Mouse (Mus musculus) urinary bladder, postnatal 0 days (tissue): ENCODE measurements around the gene Tmc6. TPM values are rescaled to one million over a fixed set of nuclear protein-coding genes. Genes with fewer than 3 reads are reported as not detected.

Experiments
- polyA plus RNA-seq: library from polyadenylated mRNA; unstranded; fragments of >200 nt; fragmentation: Nextera tagmentation; extraction: Ambion mirVana; gene quantifications from 2 replicates; pipeline ENCODE4 v1.2.1, GENCODE M21; 2015

Gene Tmc6
- polyA plus RNA-seq: 15.1 and 17.0 TPM in 2 replicates

GRCm38 (mm10) chr11:117781993-117782704 is at the start of gene Tmc6, which contains the start of gene Tmc8:
Tmc6 (minus strand) TSS chr11:117782198.
Tmc8 (plus strand) TSS chr11:117782076.

GRCm38 (mm10) chr11:117825333-117826101 is 43.5 kb upstream of the Tmc6 start, which contains the start of the genes Afmid and Tk1:
Afmid (plus strand) TSS chr11:117825924.
Tk1 (minus strand) TSS chr11:117826092.

GRCm38 (mm10) chr11:117809407-117810311 is 27.7 kb upstream of the Tmc6 start, which contains the start of the genes Gm20708 and Syngr2:
Gm20708 (plus strand) TSS chr11:117809668.
Syngr2 (plus strand) TSS chr11:117809668.

DNA sequence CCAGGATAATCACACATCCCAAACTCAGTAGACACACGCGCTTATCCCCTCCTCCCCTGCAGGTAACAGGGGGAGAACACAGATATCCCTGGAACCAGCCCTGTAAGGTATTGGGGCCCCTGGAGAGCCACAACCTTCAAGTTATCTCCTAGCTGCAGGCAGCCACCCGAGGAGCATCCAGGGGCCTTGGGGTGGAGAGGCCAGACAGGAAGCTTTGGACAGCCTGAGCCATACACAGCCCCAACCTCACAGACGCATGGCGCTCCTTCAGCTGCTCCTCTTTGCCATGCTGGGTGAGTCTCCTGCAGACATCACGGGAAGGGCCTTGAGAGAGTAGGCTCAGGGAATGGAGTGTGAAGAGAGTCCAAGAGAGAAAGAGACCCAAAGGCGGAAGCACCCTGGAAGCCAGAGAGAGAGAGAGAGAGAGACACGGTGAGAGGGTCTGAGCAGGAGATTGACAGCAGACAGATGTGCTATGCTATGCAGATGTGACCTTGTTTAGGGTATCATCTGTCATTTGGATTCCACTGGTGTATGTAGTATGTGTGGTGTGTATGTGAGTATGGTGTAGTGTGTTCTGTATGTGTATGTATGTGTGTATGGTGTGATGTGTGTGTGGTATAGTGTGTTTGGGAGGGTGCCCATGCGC is 15.6 kb upstream of the Tmc6 start, which contains the start of gene 6030468B19Rik:
6030468B19Rik (plus strand) TSS at position 150 of the 649 bp plus-strand sequence.

Other genes starting within 250 kb of the Tmc6 start
- 4.8 and 5.3 TPM in 2 replicates for gene Tnrc6c, start 127.9 kb downstream of the Tmc6 start, polyA plus RNA-seq
- gene Tmc8, start 122 bp downstream of the Tmc6 start, polyA plus RNA-seq: 4.9 and 6.1 TPM in 2 replicates
- gene 6030468B19Rik, start 15.5 kb upstream of the Tmc6 start, polyA plus RNA-seq: not detected in 2 replicates
- gene Gm20708, start 27.5 kb upstream of the Tmc6 start, polyA plus RNA-seq: 0.31 and 0.46 TPM in 2 replicates
- 144 and 151 TPM in 2 replicates for gene Syngr2, start 27.5 kb upstream of the Tmc6 start, polyA plus RNA-seq
- gene Afmid, start 43.7 kb upstream of the Tmc6 start, polyA plus RNA-seq: 4.2 and 5.4 TPM in 2 replicates
- gene Tk1, start 43.9 kb upstream of the Tmc6 start, polyA plus RNA-seq: 36.0 and 50.9 TPM in 2 replicates
- gene Birc5, start 67.1 kb upstream of the Tmc6 start, polyA plus RNA-seq: 47.6 and 67.0 TPM in 2 replicates
- gene Tmem235, start 78.6 kb upstream of the Tmc6 start, polyA plus RNA-seq: not detected in 2 replicates
- 3.6 and 5.0 TPM in 2 replicates for gene Tha1, start 91.3 kb upstream of the Tmc6 start, polyA plus RNA-seq
- 19.0 and 19.5 TPM in 2 replicates for gene Socs3, start 187.8 kb upstream of the Tmc6 start, polyA plus RNA-seq
- gene Pgs1, start 204.1 kb upstream of the Tmc6 start, polyA plus RNA-seq: 22.7 and 23.4 TPM in 2 replicates